In genomic region chr15:79834881-79835260, GRCm38 (mm10) we compare ENCODE assay signal across 9 mouse cellular contexts. TPM values are rescaled to one million over a fixed set of nuclear protein-coding genes. Genes with fewer than 3 reads are reported as not detected.
A peak's percentile ranks its signal among the peaks of the same experiment; 100 is the strongest.
DNase-seq lines count a peak whose midpoint lies in the region; ATAC-seq and TF ChIP-seq lines count a peak whose summit lies in the region.
"Had no signal": no experiment of that assay in that cellular context is flagged by ENCODE, and none has a peak within 500 bp of the region (broad histone marks: within the 10 kb centered on the region; RNA-seq: fewer than 3 reads in every experiment).

No protein-coding gene starts in this region.

- TF ChIP-seq EP300 in CH12.LX (IDR thresholded peaks at IDR 0.05; ENCODE audit: low read length): no peak

- TF ChIP-seq POLR2A in CH12.LX (IDR thresholded peaks at IDR 0.05; ENCODE audit: low read depth, low read length): no peak

- no peak for TF ChIP-seq CTCF in gastrocnemius, adult 2 months (IDR thresholded peaks at IDR 0.05)
- no peak for TF ChIP-seq CTCF in CH12.LX (conservative IDR thresholded peaks at IDR 0.05 in 1 of 2, IDR thresholded peaks at IDR 0.05 in 1 of 2; ENCODE audit: low read depth in 2 of 2, low read length in 2 of 2)

- no peak for TF ChIP-seq RAD21 in CH12.LX (IDR thresholded peaks at IDR 0.05; ENCODE audit: low read depth, low read length)

- in situ Hi-C loops in CH12.LX (cut with MboI; ENCODE audit: low pct_ligation_motif_present, low pct_unique_long_range_greater_than_20kb, low sequenced_read_pairs): loop anchor here (5.0 to 10.0 kb wide), 2 partner anchors 50 to 77 kb away; no protein-coding TSS in a partner anchor

- peaks cover 11% of the 10 kb centered on the region for H3K79me2 ChIP-seq in CH12.LX (replicated peaks; ENCODE audit: control insufficient read depth, extremely low read depth, insufficient read depth, poor library complexity, severe bottlenecking)

- H3K4me3 ChIP-seq in gastrocnemius, adult 2 months: no peak overlapping the region; the same call in 1 of the 2 replicates
- H3K4me3 ChIP-seq in CH12.LX (replicated peaks in 1 of 3; ENCODE audit: low read depth in 2 of 3, low read length in 2 of 3, poor library complexity in 1 of 3): no peak overlapping the region
- peak overlapping the region; percentile 83 for H3K4me3 ChIP-seq in forebrain, embryonic 16.5 days (replicated peaks; ENCODE audit: low read length)
- H3K4me3 ChIP-seq in liver, embryonic 15.5 days (replicated peaks): peak overlapping the region; percentile 77; the same call in 1 of the 2 replicates

- H3K36me3 ChIP-seq in CH12.LX (replicated peaks in 1 of 2; ENCODE audit: control insufficient read depth in 1 of 2, insufficient read depth in 1 of 2, low read length in 1 of 2): peaks cover 7 to 25% of the 10 kb centered on the region in 2 experiments
- no peaks in the 10 kb centered on the region for H3K36me3 ChIP-seq in forebrain, embryonic 16.5 days (ENCODE audit: control insufficient read depth, insufficient read depth)
- H3K36me3 ChIP-seq in liver, embryonic 15.5 days (replicated peaks): 0 out of 2 replicates have a peak, but pooled peaks cover 5% of the 10 kb centered on the region

- H3K27me3 ChIP-seq in CH12.LX (replicated peaks): peaks cover 24% of the 10 kb centered on the region
- no peaks in the 10 kb centered on the region for H3K27me3 ChIP-seq in forebrain, embryonic 16.5 days (replicated peaks; ENCODE audit: control insufficient read depth, insufficient read depth, low read length)
- H3K27me3 ChIP-seq in liver, embryonic 15.5 days: peaks cover 12% of the 10 kb centered on the region; the same call in 1 of the 2 replicates

- H3K4me1 ChIP-seq in CH12.LX (ENCODE audit: control insufficient read depth in 1 of 2, insufficient read depth in 2 of 2): peaks cover 3 to 34% of the 10 kb centered on the region in 2 experiments; a peak in 2 of 4 replicates
- H3K4me1 ChIP-seq in forebrain, embryonic 16.5 days (replicated peaks; ENCODE audit: control insufficient read depth, insufficient read depth, low read length): peaks cover 34% of the 10 kb centered on the region
- H3K4me1 ChIP-seq in liver, embryonic 15.5 days (replicated peaks): peaks cover 31% of the 10 kb centered on the region

- H3K9ac ChIP-seq in CH12.LX (ENCODE audit: insufficient read depth, low read depth): no peak overlapping the region
- H3K9ac ChIP-seq in forebrain, embryonic 16.5 days (replicated peaks; ENCODE audit: low read depth, low read length): peak overlapping the region; percentile 95
- H3K9ac ChIP-seq in liver, embryonic 15.5 days: no peak overlapping the region

- peak overlapping the region; percentile 92 for H3K27ac ChIP-seq in gastrocnemius, adult 2 months
- no peak overlapping the region for H3K27ac ChIP-seq in CH12.LX (ENCODE audit: insufficient read depth, low read depth)
- H3K27ac ChIP-seq in forebrain, embryonic 16.5 days (ENCODE audit: low read length): peak overlapping the region; percentile 97
- H3K27ac ChIP-seq in liver, embryonic 15.5 days (replicated peaks): no peak overlapping the region
- H3K27ac ChIP-seq: macrophage had no signal

- intact Hi-C loops in gastrocnemius, adult 2 months (cut with DNase I): loop anchor here (5.0 kb wide), 2 partner anchors 92 to 247 kb away; no protein-coding TSS in a partner anchor

- ATAC-seq in forebrain, embryonic 16.5 days: no peak
- no peak for ATAC-seq in liver, embryonic 15.5 days (ENCODE audit: insufficient read depth)
- no peak for ATAC-seq in frontal cortex, adult (ENCODE audit: low TSS enrichment)

- H3K9me3 ChIP-seq in CH12.LX (replicated peaks; ENCODE audit: low read length): no peaks in the 10 kb centered on the region
- H3K9me3 ChIP-seq in forebrain, embryonic 16.5 days (ENCODE audit: control insufficient read depth, low read length): no peaks in the 10 kb centered on the region
- H3K9me3 ChIP-seq in liver, embryonic 15.5 days (replicated peaks): no peaks in the 10 kb centered on the region

- WGBS in forebrain, embryonic 16.5 days: 47% methylated on average over 9 of the region's 9 CpGs
- WGBS in liver, embryonic 15.5 days (ENCODE audit: insufficient replicate concordance): 61% methylated on average over 9 of the region's 9 CpGs

- H3K4me2 ChIP-seq in CH12.LX (ENCODE audit: insufficient read depth, low read depth, poor library complexity, severe bottlenecking): peak overlapping the region; percentile 78; the same call in 1 of the 2 replicates
- peak overlapping the region; percentile 63 for H3K4me2 ChIP-seq in forebrain, embryonic 16.5 days (ENCODE audit: low read length)
- H3K4me2 ChIP-seq in liver, embryonic 15.5 days: peak overlapping the region; percentile 91

- DNase-seq in gastrocnemius, adult 2 months: no peak
- DNase-seq in gastrocnemius, postnatal 25 days: no peak
- DNase-seq in CH12.LX (ENCODE audit: extremely low read depth): no peak
- DNase-seq in urinary bladder, postnatal 10 days (ENCODE audit: low spot score): no peak
- DNase-seq in kidney, postnatal 14 days: no peak

- dilution Hi-C loops in CH12.LX (cut with MboI; ENCODE audit: extremely low pct_ligation_motif_present, extremely low pct_unique_long_range_greater_than_20kb, low sequenced_read_pairs): no loop called here

TF ChIP-seq in CH12.LX, 34 proteins besides CTCF, POLR2A, EP300 and RAD21:
- TF ChIP-seq MEF2A (IDR thresholded peaks at IDR 0.05; ENCODE audit: borderline replicate concordance, low read depth, low read length): no peak
- TF ChIP-seq HCFC1 (IDR thresholded peaks at IDR 0.05; ENCODE audit: low read depth, low read length): no peak

RNA-seq across cellular contexts. Expression of gene Cbx6, which starts 0.4 kb away (rescaled TPM):
- 10 to 100 TPM in 1 of 2 experiments, 1 to 10 TPM in 1; 8.4 to 12.6 TPM for total RNA-seq in gastrocnemius, adult 2 months (2021)
- total RNA-seq in gastrocnemius, postnatal 25 days (2021): 10 to 100 TPM; 12.5 to 14.6 TPM
- total RNA-seq in CH12.LX (2012; rRNA removed) (29.9 and 30.0 TPM in 2 replicates), CH12.LX (2014; rRNA removed) (10.0 and 11.1 TPM in 2 replicates)
- polyA plus RNA-seq in CH12.LX (2012; ENCODE audit: insufficient read length, low read depth): 38.1 and 40.7 TPM in 2 replicates
- 49.3 and 53.2 TPM in 2 replicates for polyA plus RNA-seq in forebrain, embryonic 16.5 days (2015; fragmentation: Nextera tagmentation; extraction: Ambion mirVana)
- polyA plus RNA-seq in liver, embryonic 15.5 days (2015; fragmentation: Nextera tagmentation; extraction: Ambion mirVana): 6.7 and 8.1 TPM in 2 replicates

RNA-seq across cellular contexts. Expression of gene Npcd, which starts 0.8 kb away (rescaled TPM):
- under 1 TPM; 0.22 to 0.38 TPM for total RNA-seq in gastrocnemius, adult 2 months (2021)
- total RNA-seq in gastrocnemius, postnatal 25 days (2021): under 1 TPM in 1 of 2 experiments, not detected in 1; 0.61 TPM
- total RNA-seq in CH12.LX (2012; rRNA removed): 0.59 and 0.67 TPM in 2 replicates
- not detected in 2 replicates for total RNA-seq in CH12.LX (2014; rRNA removed)
- not detected in 2 replicates for polyA plus RNA-seq in CH12.LX (2012; ENCODE audit: insufficient read length, low read depth)
- 1.4 TPM in 1 of 2 replicates, not detected in the other for polyA plus RNA-seq in forebrain, embryonic 16.5 days (2015; fragmentation: Nextera tagmentation; extraction: Ambion mirVana)
- polyA plus RNA-seq in liver, embryonic 15.5 days (2015; fragmentation: Nextera tagmentation; extraction: Ambion mirVana): not detected in 2 replicates
- polyA plus RNA-seq: macrophage had no signal

RNA-seq across cellular contexts. Expression of gene Nptxr, which starts 30.3 kb away (rescaled TPM):
- 1 to 10 TPM in 1 of 2 experiments, under 1 TPM in 1; 0.46 to 1.0 TPM for total RNA-seq in gastrocnemius, adult 2 months (2021)
- 1 to 10 TPM in 1 of 2 experiments, under 1 TPM in 1; 0.72 to 1.0 TPM for total RNA-seq in gastrocnemius, postnatal 25 days (2021)
- total RNA-seq in CH12.LX (2012; rRNA removed) (0.92 and 2.1 TPM in 2 replicates), CH12.LX (2014; rRNA removed) (0.09 TPM in 1 of 2 replicates, not detected in the other)
- 0.14 and 0.16 TPM in 2 replicates for polyA plus RNA-seq in CH12.LX (2012; ENCODE audit: insufficient read length, low read depth)
- 19.2 and 24.7 TPM in 2 replicates for polyA plus RNA-seq in forebrain, embryonic 16.5 days (2015; fragmentation: Nextera tagmentation; extraction: Ambion mirVana)
- 0.08 and 0.17 TPM in 2 replicates for polyA plus RNA-seq in liver, embryonic 15.5 days (2015; fragmentation: Nextera tagmentation; extraction: Ambion mirVana)

RNA-seq across cellular contexts. Expression of gene Apobec3, which starts 56.6 kb away (rescaled TPM):
- total RNA-seq in gastrocnemius, adult 2 months (2021): 1 to 10 TPM; 2.4 to 2.6 TPM
- total RNA-seq in gastrocnemius, postnatal 25 days (2021): 1 to 10 TPM; 2.3 to 4.0 TPM
- total RNA-seq in CH12.LX (2012; rRNA removed) (3.9 and 4.7 TPM in 2 replicates), CH12.LX (2014; rRNA removed) (8.7 and 10.4 TPM in 2 replicates)
- polyA plus RNA-seq in CH12.LX (2012; ENCODE audit: insufficient read length, low read depth): 94.3 and 98.5 TPM in 2 replicates
- 6.7 and 8.5 TPM in 2 replicates for polyA plus RNA-seq in forebrain, embryonic 16.5 days (2015; fragmentation: Nextera tagmentation; extraction: Ambion mirVana)
- polyA plus RNA-seq in liver, embryonic 15.5 days (2015; fragmentation: Nextera tagmentation; extraction: Ambion mirVana): 33.5 and 34.5 TPM in 2 replicates

RNA-seq across cellular contexts. Expression of gene Dnal4, which starts 57.2 kb away (rescaled TPM):
- total RNA-seq in gastrocnemius, adult 2 months (2021): 1 to 10 TPM; 4.2 to 6.2 TPM
- total RNA-seq in gastrocnemius, postnatal 25 days (2021): 1 to 10 TPM; 5.9 to 6.1 TPM
- total RNA-seq in CH12.LX (2012; rRNA removed): 16.5 and 20.9 TPM in 2 replicates
- total RNA-seq in CH12.LX (2014; rRNA removed): 11.3 and 11.7 TPM in 2 replicates
- 17.8 and 18.5 TPM in 2 replicates for polyA plus RNA-seq in CH12.LX (2012; ENCODE audit: insufficient read length, low read depth)
- 87.9 and 89.5 TPM in 2 replicates for polyA plus RNA-seq in forebrain, embryonic 16.5 days (2015; fragmentation: Nextera tagmentation; extraction: Ambion mirVana)
- polyA plus RNA-seq in liver, embryonic 15.5 days (2015; fragmentation: Nextera tagmentation; extraction: Ambion mirVana): 7.7 and 9.0 TPM in 2 replicates

Comparison
In these comparisons a context has a peak if more than half of its experiments do, and no peak if none do; other contexts are left out.
1. H3K27ac ChIP-seq: peak in gastrocnemius, adult 2 months (single experiment) and forebrain, embryonic 16.5 days (single experiment); none in CH12.LX (single experiment) and liver, embryonic 15.5 days (single experiment).
2. H3K4me3 ChIP-seq: peak in forebrain, embryonic 16.5 days (single experiment) and liver, embryonic 15.5 days (single experiment); none in gastrocnemius, adult 2 months (single experiment) and CH12.LX (0 of 3).
3. Peak in every context shown above with its lines, with median percentiles within 50 percentile points of each other: H3K4me2 ChIP-seq.